Mouse (Mus musculus) intestine, embryonic 15.5 days (tissue): ENCODE measurements at regions not wholly inside any gene's neighbourhood (a gene's known extent, or its start where the extent isn't known, plus 50 kb on each side); places are given as distances from the start of the nearest gene placed in this dataset.

Source experiments
- ATAC-seq: fragments of 200-750 bp; cut with Nextera tagmentation; 2 replicates; pipeline ENCODE4 v1.8.0; 2017; ENCODE audit warnings: moderate TSS enrichment, moderate library complexity
- H3K27ac ChIP-seq: fragments of 300-500 bp; sonication (generic); 2 replicates; pipeline ENCODE4 v1.5.1; 2015; ENCODE audit warnings: mild to moderate bottlenecking, inconsistent platforms
- H3K27me3 ChIP-seq: fragments of 300-500 bp; sonication (generic); replicated peaks from 2 replicates; pipeline ENCODE4 v1.6.1; 2015; ENCODE audit warnings: inconsistent platforms
- H3K36me3 ChIP-seq: fragments of 300-500 bp; sonication (generic); 2 replicates; pipeline ENCODE4 v1.6.1; 2015; ENCODE audit warnings: inconsistent platforms
- H3K4me1 ChIP-seq: fragments of 300-500 bp; sonication (generic); replicated peaks from 2 replicates; pipeline ENCODE4 v1.6.1; 2015; ENCODE audit warnings: inconsistent platforms
- H3K4me2 ChIP-seq: fragments of 300-500 bp; sonication (generic); replicated peaks from 2 replicates; pipeline ENCODE4 v1.6.1; 2015; ENCODE audit warnings: mild to moderate bottlenecking, inconsistent platforms
- H3K4me3 ChIP-seq: fragments of 300-500 bp; sonication (generic); replicated peaks from 2 replicates; pipeline ENCODE4 v1.5.1; 2015; ENCODE audit warnings: inconsistent platforms
- H3K9ac ChIP-seq: fragments of 300-500 bp; sonication (generic); 2 replicates; pipeline ENCODE4 v1.6.1; 2015; ENCODE audit warnings: inconsistent platforms
- H3K9me3 ChIP-seq: fragments of 300-500 bp; sonication (generic); 2 replicates; pipeline ENCODE4 v1.6.1; 2016; ENCODE audit warnings: inconsistent platforms
- WGBS: fragments of 180-500 bp; shearing (Covaris S2); methylation state at CpG from one replicate; pipeline ENCODE4 v1.1.7; 2015; 5-methylcytosine and 5-hydroxymethylcytosine counted together

GRCm38 (mm10) chr15:88245496-88246246 lies 354.4 kb upstream of the Zdhhc25 start:
- no peak overlapping the region for H3K4me3 ChIP-seq
- no peaks in the 10 kb centered on the region for H3K36me3 ChIP-seq
- H3K4me1 ChIP-seq = no peaks in the 10 kb centered on the region
- no peak for ATAC-seq
- no peak overlapping the region for H3K27ac ChIP-seq
- WGBS = 46% methylated on average over 22 of the region's 22 CpGs
- no peaks in the 10 kb centered on the region for H3K9me3 ChIP-seq
- no peak overlapping the region for H3K9ac ChIP-seq
- no peak overlapping the region for H3K4me2 ChIP-seq
- H3K27me3 ChIP-seq = no peaks in the 10 kb centered on the region; the same call in 1 of the 2 replicates

DNA sequence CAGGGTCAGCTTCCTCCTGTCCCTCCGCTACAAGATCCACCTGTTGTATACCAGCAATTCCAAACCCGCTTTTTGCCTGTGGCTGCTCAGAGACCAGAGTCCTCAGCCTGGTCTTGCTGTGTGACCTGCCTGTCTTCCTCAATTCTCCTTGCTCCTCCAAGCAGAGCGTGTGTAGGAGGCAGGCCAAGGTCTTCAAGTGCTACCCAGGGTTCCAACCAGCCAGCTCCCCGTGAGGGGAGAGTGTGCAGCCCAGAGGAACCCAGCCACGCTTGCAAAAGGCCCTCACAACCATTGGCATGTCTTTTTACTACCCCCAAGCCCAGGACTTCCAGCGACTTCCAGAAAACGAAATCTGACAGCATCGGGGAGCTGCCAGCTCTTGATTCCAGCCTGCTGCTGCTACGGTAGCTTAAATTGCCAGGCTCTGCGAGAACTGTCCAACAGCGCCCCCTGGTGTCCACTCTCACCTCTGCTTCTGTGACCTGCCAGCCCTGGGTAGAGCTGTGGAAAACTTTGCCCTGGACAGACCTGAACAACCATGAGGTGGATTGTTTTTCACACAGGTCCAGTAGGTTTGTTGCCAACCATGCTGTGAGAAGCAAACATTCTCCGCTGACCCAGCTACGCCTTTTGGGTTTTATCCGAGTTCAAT lies 352.0 kb upstream of the Zdhhc25 start:
- no peaks in the 10 kb centered on the region for H3K9me3 ChIP-seq
- WGBS = 25% methylated on average over 14 of the region's 14 CpGs
- no peaks in the 10 kb centered on the region; the same call in 1 of the 2 replicates for H3K27me3 ChIP-seq
- no peak overlapping the region for H3K4me2 ChIP-seq
- no peak overlapping the region for H3K4me3 ChIP-seq
- no peak overlapping the region for H3K9ac ChIP-seq
- no peak overlapping the region for H3K27ac ChIP-seq
- no peaks in the 10 kb centered on the region for H3K4me1 ChIP-seq
- H3K36me3 ChIP-seq = no peaks in the 10 kb centered on the region
- ATAC-seq = peak; percentile 67; the same call in 1 of the 2 replicates

DNA sequence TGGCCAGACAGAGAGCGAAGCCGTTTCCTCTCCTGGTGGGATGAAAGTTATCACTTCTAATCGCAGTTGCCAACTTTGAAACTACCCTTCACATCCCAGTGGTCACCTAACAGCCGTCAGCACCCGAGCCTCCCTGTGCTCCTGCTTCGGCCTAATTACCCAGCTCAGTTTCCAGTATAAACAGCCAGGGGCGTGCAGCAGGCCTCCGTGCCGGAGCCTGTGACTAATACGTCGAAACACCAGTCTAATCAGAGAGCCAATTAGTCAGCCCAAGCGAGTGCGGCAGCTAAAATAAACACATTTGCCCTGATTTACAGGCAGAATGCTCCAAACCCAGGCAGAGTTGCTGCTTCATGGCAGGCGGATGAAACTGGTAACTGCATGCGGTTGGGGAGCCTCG lies 312.1 kb upstream of the Zdhhc25 start:
- no peak for ATAC-seq
- Histone ChIP-seq H3K36me3 (no peaks in the 10 kb centered on the region), H3K27me3 (0 out of 2 replicates have a peak, but pooled peaks cover 5% of the 10 kb centered on the region), H3K27ac (no peak overlapping the region), H3K4me3 (no peak overlapping the region), H3K4me2 (no peak overlapping the region), H3K4me1 (no peaks in the 10 kb centered on the region), H3K9ac (no peak overlapping the region), H3K9me3 (no peaks in the 10 kb centered on the region)
- 37% methylated on average over 16 of the region's 16 CpGs for WGBS

DNA sequence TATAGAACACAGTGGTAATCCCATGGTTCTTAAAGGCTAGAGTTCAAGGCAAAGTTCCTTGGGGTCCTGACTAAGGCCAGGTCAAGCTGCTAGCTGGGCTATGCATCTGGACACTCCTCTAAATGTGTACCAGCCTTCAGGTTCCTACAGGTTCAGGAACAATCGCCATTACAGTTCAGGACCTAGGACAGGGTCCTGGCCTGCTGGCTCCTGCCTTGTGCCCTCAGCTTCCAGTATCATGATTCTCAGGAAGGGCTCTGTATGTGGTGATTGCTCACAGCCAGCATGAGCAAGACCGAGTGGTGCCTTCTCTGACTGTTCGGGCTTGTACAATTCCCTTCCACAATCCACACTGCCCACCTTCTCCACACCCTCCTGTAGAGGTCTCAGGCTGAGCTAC lies 311.4 kb upstream of the Zdhhc25 start:
- H3K27ac ChIP-seq = no peak overlapping the region
- no peaks in the 10 kb centered on the region for H3K4me1 ChIP-seq
- no peak for ATAC-seq
- no peak overlapping the region for H3K9ac ChIP-seq
- no peaks in the 10 kb centered on the region for H3K9me3 ChIP-seq
- H3K4me2 ChIP-seq = no peak overlapping the region
- 0 out of 2 replicates have a peak, but pooled peaks cover 5% of the 10 kb centered on the region for H3K27me3 ChIP-seq
- no peaks in the 10 kb centered on the region for H3K36me3 ChIP-seq
- no peak overlapping the region for H3K4me3 ChIP-seq
- WGBS = 36% methylated on average over 3 of the region's 3 CpGs

- Histone ChIP-seq H3K4me1 (no peaks in the 10 kb centered on the region), H3K9me3 (no peaks in the 10 kb centered on the region), H3K36me3 (no peaks in the 10 kb centered on the region), H3K27ac (no peak overlapping the region), H3K9ac (no peak overlapping the region), H3K4me2 (no peak overlapping the region), H3K27me3 (0 out of 2 replicates have a peak, but pooled peaks cover 5% of the 10 kb centered on the region), H3K4me3 (no peak overlapping the region)
- no peak for ATAC-seq
- WGBS = 22% methylated on average over 20 of the region's 20 CpGs
Measured at GRCm38 (mm10) chr15:88290740-88291363, 309.2 kb upstream of the Zdhhc25 start.

- no peak for ATAC-seq
- Histone ChIP-seq H3K4me1 (no peaks in the 10 kb centered on the region), H3K9ac (no peak overlapping the region), H3K27ac (no peak overlapping the region), H3K9me3 (no peaks in the 10 kb centered on the region), H3K4me3 (no peak overlapping the region), H3K4me2 (no peak overlapping the region), H3K27me3 (no peaks in the 10 kb centered on the region), H3K36me3 (no peaks in the 10 kb centered on the region)
- 50% methylated on average over 6 of the region's 6 CpGs for WGBS
Measured at GRCm38 (mm10) chr15:88299061-88299460, 301.0 kb upstream of the Zdhhc25 start.

DNA sequence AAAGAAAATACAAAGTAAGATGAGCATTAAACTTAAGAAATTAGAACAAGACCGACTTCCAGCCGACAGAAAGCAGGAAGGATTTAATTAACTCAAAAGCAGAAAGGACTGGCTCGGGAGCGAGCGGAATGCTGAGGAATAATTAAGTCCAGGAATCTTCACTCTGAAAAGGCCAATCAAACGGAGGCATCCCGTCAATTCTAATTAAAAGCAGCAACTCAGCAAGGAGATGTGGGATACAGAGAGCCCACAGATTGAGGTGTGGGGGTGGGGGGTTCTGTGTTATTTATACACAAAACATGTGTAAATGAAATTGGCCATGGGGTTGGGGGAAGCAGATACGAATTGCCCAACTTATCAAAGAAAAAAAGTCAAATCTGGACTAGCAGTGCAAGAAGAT lies 288.9 kb upstream of the Zdhhc25 start:
- H3K4me2 ChIP-seq = no peak overlapping the region
- H3K27me3 ChIP-seq = no peaks in the 10 kb centered on the region
- H3K4me3 ChIP-seq = no peak overlapping the region
- no peak overlapping the region for H3K9ac ChIP-seq
- ATAC-seq = no peak
- H3K4me1 ChIP-seq = no peaks in the 10 kb centered on the region
- 78% methylated on average over 8 of the region's 8 CpGs for WGBS
- no peak overlapping the region for H3K27ac ChIP-seq
- no peaks in the 10 kb centered on the region for H3K9me3 ChIP-seq
- no peaks in the 10 kb centered on the region for H3K36me3 ChIP-seq

DNA sequence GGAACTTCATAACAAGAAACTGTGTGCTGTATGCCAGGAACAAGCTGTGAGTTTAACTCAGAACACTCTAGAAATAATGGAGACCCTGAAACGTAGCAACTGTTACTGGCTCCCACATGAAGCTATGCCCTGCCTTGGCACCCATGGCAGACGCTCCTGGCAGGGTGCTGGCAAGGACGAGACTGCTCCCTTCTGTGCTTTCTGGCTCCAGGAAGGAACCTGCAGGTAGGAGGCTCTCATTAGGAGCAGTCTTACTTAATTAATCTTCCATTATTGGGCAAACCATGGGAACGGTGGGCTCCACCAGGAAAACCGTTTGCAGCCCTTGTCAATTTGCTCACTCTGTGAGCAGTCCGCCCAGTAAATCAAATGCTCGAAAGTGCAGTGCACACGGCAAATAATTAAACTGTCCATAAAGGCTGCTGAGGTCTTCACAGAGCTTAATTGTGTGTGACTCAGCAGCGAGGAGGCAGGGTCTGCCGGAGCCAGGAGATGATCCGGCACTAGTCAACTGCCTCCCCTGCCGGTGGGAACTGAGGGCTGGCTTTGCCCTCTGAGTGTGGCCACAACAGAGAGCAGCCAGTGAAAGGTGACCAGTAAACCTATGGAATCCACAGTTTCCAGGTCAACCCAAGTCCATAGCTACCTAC lies 285.2 kb upstream of the Zdhhc25 start:
- Histone ChIP-seq H3K27me3 (no peaks in the 10 kb centered on the region), H3K9ac (no peak overlapping the region), H3K9me3 (no peaks in the 10 kb centered on the region), H3K4me1 (no peaks in the 10 kb centered on the region), H3K4me2 (no peak overlapping the region), H3K36me3 (no peaks in the 10 kb centered on the region), H3K4me3 (no peak overlapping the region), H3K27ac (no peak overlapping the region)
- ATAC-seq = no peak
- 43% methylated on average over 12 of the region's 12 CpGs for WGBS

DNA sequence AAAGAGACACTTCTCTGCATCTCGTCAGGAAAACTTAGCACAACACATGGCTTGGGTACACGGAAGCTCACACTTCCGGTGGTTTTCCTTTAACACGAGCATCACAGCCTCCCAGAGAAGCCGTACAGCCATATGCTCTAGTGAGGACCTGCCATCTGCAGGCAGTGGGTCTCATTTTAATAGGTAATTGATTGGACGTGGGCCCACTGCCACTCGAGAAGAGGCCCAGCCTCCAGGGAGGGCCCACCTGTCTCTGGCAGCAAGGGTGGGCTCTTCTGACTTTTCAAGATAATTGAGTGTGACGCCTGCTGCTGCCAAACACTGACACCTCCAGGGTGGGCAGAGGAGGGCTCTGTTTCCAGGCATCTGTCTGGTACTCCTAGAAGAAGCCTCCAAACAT lies 282.1 kb upstream of the Zdhhc25 start:
- Histone ChIP-seq H3K27me3 (no peaks in the 10 kb centered on the region), H3K4me3 (no peak overlapping the region), H3K27ac (no peak overlapping the region), H3K36me3 (no peaks in the 10 kb centered on the region), H3K9me3 (no peaks in the 10 kb centered on the region), H3K4me2 (no peak overlapping the region), H3K9ac (no peak overlapping the region), H3K4me1 (no peaks in the 10 kb centered on the region)
- WGBS = 52% methylated on average over 8 of the region's 8 CpGs
- ATAC-seq = no peak

- ATAC-seq = no peak
- H3K36me3 ChIP-seq = no peaks in the 10 kb centered on the region
- no peaks in the 10 kb centered on the region for H3K4me1 ChIP-seq
- H3K9me3 ChIP-seq = no peaks in the 10 kb centered on the region
- no peak overlapping the region for H3K9ac ChIP-seq
- H3K27me3 ChIP-seq = no peaks in the 10 kb centered on the region
- WGBS = 81% methylated on average over 2 of the region's 2 CpGs
- no peak overlapping the region for H3K4me2 ChIP-seq
- no peak overlapping the region for H3K4me3 ChIP-seq
- no peak overlapping the region for H3K27ac ChIP-seq
Measured at GRCm38 (mm10) chr15:88319527-88319926, 280.6 kb upstream of the Zdhhc25 start.

- Histone ChIP-seq H3K9me3 (no peaks in the 10 kb centered on the region), H3K27me3 (no peaks in the 10 kb centered on the region), H3K27ac (no peak overlapping the region), H3K4me3 (no peak overlapping the region), H3K4me1 (no peaks in the 10 kb centered on the region), H3K36me3 (no peaks in the 10 kb centered on the region), H3K4me2 (no peak overlapping the region), H3K9ac (no peak overlapping the region)
- no peak for ATAC-seq
- 89% methylated on average over 16 of the region's 16 CpGs for WGBS
Measured at GRCm38 (mm10) chr15:88323584-88324375, 276.3 kb upstream of the Zdhhc25 start.

DNA sequence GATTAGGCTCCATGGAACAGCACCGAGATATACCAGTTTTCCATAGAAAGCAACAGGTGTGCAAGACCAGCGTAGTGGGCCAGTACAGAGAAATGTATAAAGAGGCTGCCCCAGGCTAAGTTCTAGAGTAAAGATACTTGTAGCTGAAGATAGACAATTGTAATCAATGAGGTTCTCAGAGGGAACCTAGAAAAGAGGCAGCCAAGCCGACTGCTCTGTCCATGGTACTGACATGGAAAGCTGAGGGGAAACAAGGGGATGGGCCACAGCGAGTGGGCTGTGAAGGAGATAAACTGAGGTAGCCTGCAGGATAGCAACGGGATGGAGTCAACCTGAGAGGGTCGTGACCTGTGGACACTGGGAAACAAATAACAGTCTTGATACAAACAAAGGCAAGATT lies 275.0 kb upstream of the Zdhhc25 start:
- Histone ChIP-seq H3K4me3 (no peak overlapping the region), H3K4me1 (no peaks in the 10 kb centered on the region), H3K27me3 (no peaks in the 10 kb centered on the region), H3K36me3 (no peaks in the 10 kb centered on the region), H3K27ac (no peak overlapping the region), H3K9ac (no peak overlapping the region), H3K4me2 (no peak overlapping the region), H3K9me3 (no peaks in the 10 kb centered on the region)
- no peak for ATAC-seq
- WGBS = 53% methylated on average over 6 of the region's 6 CpGs
